31 mouse cellular contexts compared by ENCODE assay signal in genomic region chr17:34299356-34299755, GRCm38 (mm10). TPM values are rescaled to one million over a fixed set of nuclear protein-coding genes. Genes with fewer than 3 reads are reported as not detected.
DNase-seq lines count a peak whose midpoint lies in the region; ATAC-seq lines count a peak whose summit lies in the region.
"Had no signal": no experiment of that assay in that cellular context is flagged by ENCODE, and none has a peak within 500 bp of the region (broad histone marks: within the 10 kb centered on the region; RNA-seq: fewer than 3 reads in every experiment).

No protein-coding gene starts in this region.

- H3K9me3 ChIP-seq in forebrain, embryonic 14.5 days (replicated peaks; ENCODE audit: control insufficient read depth, low read length): no peaks in the 10 kb centered on the region
- H3K9me3 ChIP-seq in forebrain, embryonic 16.5 days (ENCODE audit: control insufficient read depth, low read length): no peaks in the 10 kb centered on the region
- H3K9me3 ChIP-seq in midbrain, embryonic 10.5 days (replicated peaks): no peaks in the 10 kb centered on the region
- H3K9me3 ChIP-seq in midbrain, embryonic 15.5 days: no peaks in the 10 kb centered on the region
- no peaks in the 10 kb centered on the region for H3K9me3 ChIP-seq in hindbrain, embryonic 11.5 days (ENCODE audit: control insufficient read depth, low read length)
- H3K9me3 ChIP-seq in hindbrain, embryonic 12.5 days (replicated peaks): no peaks in the 10 kb centered on the region
- H3K9me3 ChIP-seq: forebrain, embryonic 13.5 days; G1E; heart, embryonic 12.5 days; hindbrain, embryonic 10.5 days; liver, embryonic 15.5 days; megakaryocyte, embryonic 14.5 days; neural tube, embryonic 12.5 days had no signal

- H3K4me3 ChIP-seq in forebrain, embryonic 14.5 days (ENCODE audit: low read depth, low read length): no peak overlapping the region
- no peak overlapping the region for H3K4me3 ChIP-seq in forebrain, embryonic 16.5 days (replicated peaks; ENCODE audit: low read length)
- no peak overlapping the region for H3K4me3 ChIP-seq in midbrain, embryonic 10.5 days
- H3K4me3 ChIP-seq in midbrain, embryonic 15.5 days: no peak overlapping the region
- no peak overlapping the region for H3K4me3 ChIP-seq in hindbrain, embryonic 11.5 days (ENCODE audit: low read depth, low read length)
- no peak overlapping the region for H3K4me3 ChIP-seq in hindbrain, embryonic 12.5 days
- H3K4me3 ChIP-seq: forebrain, embryonic 13.5 days; heart, embryonic 12.5 days; hindbrain, embryonic 10.5 days; liver, embryonic 15.5 days; megakaryocyte, embryonic 14.5 days; neural tube, embryonic 12.5 days had no signal

- 62% methylated on average over 3 of the region's 3 CpGs for WGBS in forebrain, embryonic 14.5 days
- 50% methylated on average over 3 of the region's 3 CpGs for WGBS in forebrain, embryonic 16.5 days
- 69% methylated on average over 3 of the region's 3 CpGs for WGBS in midbrain, embryonic 10.5 days
- WGBS in midbrain, embryonic 15.5 days: 67% methylated on average over 3 of the region's 3 CpGs
- 61% methylated on average over 3 of the region's 3 CpGs for WGBS in hindbrain, embryonic 11.5 days
- WGBS in hindbrain, embryonic 12.5 days: 58% methylated on average over 3 of the region's 3 CpGs

- H3K9ac ChIP-seq in forebrain, embryonic 14.5 days (ENCODE audit: low read length): no peak overlapping the region
- H3K9ac ChIP-seq in forebrain, embryonic 16.5 days (replicated peaks; ENCODE audit: low read depth, low read length): no peak overlapping the region
- H3K9ac ChIP-seq in midbrain, embryonic 15.5 days: no peak overlapping the region
- H3K9ac ChIP-seq in hindbrain, embryonic 11.5 days (ENCODE audit: low read depth, low read length): no peak overlapping the region
- no peak overlapping the region for H3K9ac ChIP-seq in hindbrain, embryonic 12.5 days
- H3K9ac ChIP-seq: forebrain, embryonic 13.5 days; heart, embryonic 12.5 days; liver, embryonic 15.5 days; neural tube, embryonic 12.5 days had no signal

- H3K4me1 ChIP-seq in forebrain, embryonic 14.5 days (ENCODE audit: control insufficient read depth, insufficient read depth, low read length): no peaks in the 10 kb centered on the region
- peaks cover 2% of the 10 kb centered on the region; the same call in 1 of the 2 replicates for H3K4me1 ChIP-seq in forebrain, embryonic 16.5 days (replicated peaks; ENCODE audit: control insufficient read depth, insufficient read depth, low read length)
- H3K4me1 ChIP-seq in midbrain, embryonic 10.5 days: peaks cover 3% of the 10 kb centered on the region; the same call in 1 of the 2 replicates
- H3K4me1 ChIP-seq in midbrain, embryonic 15.5 days: peaks cover 3% of the 10 kb centered on the region; the same call in 1 of the 2 replicates
- H3K4me1 ChIP-seq in hindbrain, embryonic 11.5 days (replicated peaks; ENCODE audit: control insufficient read depth, insufficient read depth, low read length): no peaks in the 10 kb centered on the region
- no peaks in the 10 kb centered on the region for H3K4me1 ChIP-seq in hindbrain, embryonic 12.5 days
- H3K4me1 ChIP-seq: heart, embryonic 12.5 days; liver, embryonic 15.5 days; neural tube, embryonic 12.5 days had no signal

- no peak overlapping the region for H3K27ac ChIP-seq in forebrain, embryonic 14.5 days (ENCODE audit: low read depth, low read length)
- no peak overlapping the region for H3K27ac ChIP-seq in forebrain, embryonic 16.5 days (ENCODE audit: low read length)
- H3K27ac ChIP-seq in midbrain, embryonic 10.5 days (replicated peaks): no peak overlapping the region
- no peak overlapping the region for H3K27ac ChIP-seq in midbrain, embryonic 15.5 days
- H3K27ac ChIP-seq in hindbrain, embryonic 11.5 days (ENCODE audit: low read depth, low read length): no peak overlapping the region
- H3K27ac ChIP-seq in hindbrain, embryonic 12.5 days: no peak overlapping the region
- H3K27ac ChIP-seq: forebrain, embryonic 13.5 days; hindbrain, embryonic 10.5 days; liver, embryonic 15.5 days; neural tube, embryonic 12.5 days had no signal

- DNase-seq in forebrain, embryonic 14.5 days (ENCODE audit: low spot score): peak; percentile 14
- peak; percentile 9 for DNase-seq in midbrain, embryonic 10.5 days (ENCODE audit: low spot score)
- peak; percentile 47 for DNase-seq in CD4-positive helper T cell, adult 2 months (ENCODE audit: low read depth, low spot score)
- DNase-seq in hindbrain, embryonic 11.5 days (ENCODE audit: low spot score): no peak
- DNase-seq: adrenal gland, postnatal 25 days; cerebellum, adult 9-10 months; heart, postnatal 10 days; kidney, adult 11 months; left cerebral cortex, postnatal 4 days; liver; lung, postnatal 14 days; midbrain, embryonic 14.5 days; right cerebral cortex, postnatal 4 days had no signal

- ATAC-seq in forebrain, embryonic 14.5 days: no peak
- ATAC-seq in forebrain, embryonic 16.5 days: no peak
- ATAC-seq in midbrain, embryonic 15.5 days (replicated peaks): no peak
- peak; percentile 48 for ATAC-seq in neutrophil, adult 5-6 weeks (ENCODE audit: extremely low read depth, insufficient number of reproducible peaks, low FRiP score, poor library complexity, severe bottlenecking)
- no peak for ATAC-seq in hindbrain, embryonic 11.5 days (ENCODE audit: low FRiP score)
- ATAC-seq in hindbrain, embryonic 12.5 days (ENCODE audit: low FRiP score): no peak
- ATAC-seq: forebrain, embryonic 13.5 days had no signal

- H3K27me3 ChIP-seq in forebrain, embryonic 14.5 days (replicated peaks; ENCODE audit: control insufficient read depth, insufficient read depth, low read length): no peaks in the 10 kb centered on the region
- H3K27me3 ChIP-seq in forebrain, embryonic 16.5 days (replicated peaks; ENCODE audit: control insufficient read depth, insufficient read depth, low read length): no peaks in the 10 kb centered on the region
- 0 out of 2 replicates have a peak, but pooled peaks cover 9% of the 10 kb centered on the region for H3K27me3 ChIP-seq in midbrain, embryonic 10.5 days (ENCODE audit: low read depth, poor library complexity, severe bottlenecking)
- H3K27me3 ChIP-seq in midbrain, embryonic 15.5 days (replicated peaks): no peaks in the 10 kb centered on the region
- no peaks in the 10 kb centered on the region for H3K27me3 ChIP-seq in hindbrain, embryonic 11.5 days (ENCODE audit: control insufficient read depth, insufficient read depth, low read length)
- 0 out of 2 replicates have a peak, but pooled peaks cover 3% of the 10 kb centered on the region for H3K27me3 ChIP-seq in hindbrain, embryonic 12.5 days
- H3K27me3 ChIP-seq: forebrain, embryonic 13.5 days; neural tube, embryonic 12.5 days had no signal

- H3K4me2 ChIP-seq in forebrain, embryonic 14.5 days (ENCODE audit: low read length): no peak overlapping the region
- H3K4me2 ChIP-seq in forebrain, embryonic 16.5 days (ENCODE audit: low read length): no peak overlapping the region
- no peak overlapping the region for H3K4me2 ChIP-seq in midbrain, embryonic 15.5 days
- no peak overlapping the region for H3K4me2 ChIP-seq in hindbrain, embryonic 11.5 days (replicated peaks; ENCODE audit: low read depth, low read length)
- H3K4me2 ChIP-seq in hindbrain, embryonic 12.5 days (replicated peaks): no peak overlapping the region
- H3K4me2 ChIP-seq: forebrain, embryonic 13.5 days; heart, embryonic 12.5 days; liver, embryonic 15.5 days; neural tube, embryonic 12.5 days had no signal

- no peaks in the 10 kb centered on the region for H3K36me3 ChIP-seq in forebrain, embryonic 14.5 days (ENCODE audit: control insufficient read depth, insufficient read depth, low read length)
- H3K36me3 ChIP-seq in forebrain, embryonic 16.5 days (ENCODE audit: control insufficient read depth, insufficient read depth): no peaks in the 10 kb centered on the region
- no peaks in the 10 kb centered on the region for H3K36me3 ChIP-seq in midbrain, embryonic 10.5 days
- no peaks in the 10 kb centered on the region for H3K36me3 ChIP-seq in midbrain, embryonic 15.5 days (replicated peaks)
- no peaks in the 10 kb centered on the region for H3K36me3 ChIP-seq in hindbrain, embryonic 11.5 days (ENCODE audit: control insufficient read depth, insufficient read depth, low read length)
- H3K36me3 ChIP-seq in hindbrain, embryonic 12.5 days: no peaks in the 10 kb centered on the region
- H3K36me3 ChIP-seq: G1E; heart, embryonic 12.5 days; hindbrain, embryonic 10.5 days; liver, embryonic 15.5 days; neural tube, embryonic 12.5 days had no signal

RNA-seq across cellular contexts. Expression of gene H2-Eb1, which starts 6.3 kb away (rescaled TPM):
- polyA plus RNA-seq in forebrain, embryonic 14.5 days (2014; fragmentation: Nextera tagmentation; extraction: Ambion mirVana): 0.85 and 1.4 TPM in 2 replicates
- polyA plus RNA-seq in forebrain, embryonic 16.5 days (2015; fragmentation: Nextera tagmentation; extraction: Ambion mirVana): 0.82 and 1.0 TPM in 2 replicates
- 1.5 and 2.0 TPM in 2 replicates for polyA plus RNA-seq in midbrain, embryonic 10.5 days (2016; fragmentation: Nextera tagmentation; extraction: Ambion mirVana)
- polyA plus RNA-seq in midbrain, embryonic 15.5 days (2015; fragmentation: Nextera tagmentation; extraction: Ambion mirVana): 2.9 and 3.1 TPM in 2 replicates
- 2,076 and 2,332 TPM in 2 replicates for total RNA-seq in neutrophil, adult 5-6 weeks (2017)
- 1.3 and 2.5 TPM in 2 replicates for polyA plus RNA-seq in hindbrain, embryonic 11.5 days (2014; fragmentation: Nextera tagmentation; extraction: Ambion mirVana)
- polyA plus RNA-seq in hindbrain, embryonic 12.5 days (2016; fragmentation: Nextera tagmentation; extraction: Ambion mirVana): 1.5 and 1.7 TPM in 2 replicates
- total RNA-seq: G1E had no signal
- polyA plus RNA-seq: G1E had no signal

RNA-seq across cellular contexts. Expression of gene H2-Aa, which starts 11.7 kb away (rescaled TPM):
- polyA plus RNA-seq in forebrain, embryonic 14.5 days (2014; fragmentation: Nextera tagmentation; extraction: Ambion mirVana): 0.25 and 0.27 TPM in 2 replicates
- polyA plus RNA-seq in forebrain, embryonic 16.5 days (2015; fragmentation: Nextera tagmentation; extraction: Ambion mirVana): not detected in 2 replicates
- polyA plus RNA-seq in midbrain, embryonic 10.5 days (2016; fragmentation: Nextera tagmentation; extraction: Ambion mirVana): not detected in 2 replicates
- 0.30 and 0.61 TPM in 2 replicates for polyA plus RNA-seq in midbrain, embryonic 15.5 days (2015; fragmentation: Nextera tagmentation; extraction: Ambion mirVana)
- 2,237 and 2,269 TPM in 2 replicates for total RNA-seq in neutrophil, adult 5-6 weeks (2017)
- not detected in 2 replicates for polyA plus RNA-seq in hindbrain, embryonic 11.5 days (2014; fragmentation: Nextera tagmentation; extraction: Ambion mirVana)
- polyA plus RNA-seq in hindbrain, embryonic 12.5 days (2016; fragmentation: Nextera tagmentation; extraction: Ambion mirVana): 0.19 TPM in 1 of 2 replicates, not detected in the other
- total RNA-seq: G1E had no signal
- polyA plus RNA-seq: G1E; hindbrain, embryonic 10.5 days had no signal

RNA-seq across cellular contexts. Expression of gene H2-Eb2, which starts 26.1 kb away (rescaled TPM):
- polyA plus RNA-seq in forebrain, embryonic 14.5 days (2014; fragmentation: Nextera tagmentation; extraction: Ambion mirVana): not detected in 2 replicates
- not detected in 2 replicates for polyA plus RNA-seq in forebrain, embryonic 16.5 days (2015; fragmentation: Nextera tagmentation; extraction: Ambion mirVana)
- not detected in 2 replicates for polyA plus RNA-seq in midbrain, embryonic 10.5 days (2016; fragmentation: Nextera tagmentation; extraction: Ambion mirVana)
- 0.08 and 0.19 TPM in 2 replicates for polyA plus RNA-seq in midbrain, embryonic 15.5 days (2015; fragmentation: Nextera tagmentation; extraction: Ambion mirVana)
- total RNA-seq in neutrophil, adult 5-6 weeks (2017): 52.6 and 54.0 TPM in 2 replicates
- not detected in 2 replicates for polyA plus RNA-seq in hindbrain, embryonic 11.5 days (2014; fragmentation: Nextera tagmentation; extraction: Ambion mirVana)
- 0.06 TPM in 1 of 2 replicates, not detected in the other for polyA plus RNA-seq in hindbrain, embryonic 12.5 days (2016; fragmentation: Nextera tagmentation; extraction: Ambion mirVana)
- total RNA-seq: adrenal gland, postnatal 25 days; gastrocnemius, adult 8-10 months; granulocyte monocyte progenitor cell, adult 5-6 weeks; heart, postnatal 10 days; layer of hippocampus, postnatal 10 days; left cerebral cortex, adult 8-10 months; left cerebral cortex, postnatal 4 days had no signal
- polyA plus RNA-seq: embryonic facial prominence, embryonic 14.5 days; forebrain, embryonic 13.5 days; G1E; heart, embryonic 12.5 days; hindbrain, embryonic 10.5 days; liver, embryonic 15.5 days; midbrain, embryonic 14.5 days; neural tube, embryonic 12.5 days; stomach, embryonic 14.5 days had no signal

RNA-seq across cellular contexts. Expression of gene H2-Ab1, which starts 41.9 kb away (rescaled TPM):
- 1.4 and 2.1 TPM in 2 replicates for polyA plus RNA-seq in forebrain, embryonic 14.5 days (2014; fragmentation: Nextera tagmentation; extraction: Ambion mirVana)
- 0.53 and 0.95 TPM in 2 replicates for polyA plus RNA-seq in forebrain, embryonic 16.5 days (2015; fragmentation: Nextera tagmentation; extraction: Ambion mirVana)
- 8.3 and 11.1 TPM in 2 replicates for polyA plus RNA-seq in midbrain, embryonic 10.5 days (2016; fragmentation: Nextera tagmentation; extraction: Ambion mirVana)
- polyA plus RNA-seq in midbrain, embryonic 15.5 days (2015; fragmentation: Nextera tagmentation; extraction: Ambion mirVana): 1.4 and 2.3 TPM in 2 replicates
- total RNA-seq in neutrophil, adult 5-6 weeks (2017): 2,894 and 2,999 TPM in 2 replicates
- 2.4 and 3.1 TPM in 2 replicates for polyA plus RNA-seq in hindbrain, embryonic 11.5 days (2014; fragmentation: Nextera tagmentation; extraction: Ambion mirVana)
- 1.5 and 1.7 TPM in 2 replicates for polyA plus RNA-seq in hindbrain, embryonic 12.5 days (2016; fragmentation: Nextera tagmentation; extraction: Ambion mirVana)

RNA-seq across cellular contexts. Expression of gene Btnl2, which starts 55.3 kb away (rescaled TPM):
- polyA plus RNA-seq in forebrain, embryonic 14.5 days (2014; fragmentation: Nextera tagmentation; extraction: Ambion mirVana): not detected in 2 replicates
- polyA plus RNA-seq in forebrain, embryonic 16.5 days (2015; fragmentation: Nextera tagmentation; extraction: Ambion mirVana): not detected in 2 replicates
- 0.04 TPM in 1 of 2 replicates, not detected in the other for polyA plus RNA-seq in midbrain, embryonic 10.5 days (2016; fragmentation: Nextera tagmentation; extraction: Ambion mirVana)
- polyA plus RNA-seq in midbrain, embryonic 15.5 days (2015; fragmentation: Nextera tagmentation; extraction: Ambion mirVana): not detected in 2 replicates
- total RNA-seq in neutrophil, adult 5-6 weeks (2017): 10.9 and 11.9 TPM in 2 replicates
- polyA plus RNA-seq in hindbrain, embryonic 11.5 days (2014; fragmentation: Nextera tagmentation; extraction: Ambion mirVana): 0.13 TPM in 1 of 2 replicates, not detected in the other
- not detected in 2 replicates for polyA plus RNA-seq in hindbrain, embryonic 12.5 days (2016; fragmentation: Nextera tagmentation; extraction: Ambion mirVana)
- total RNA-seq: granulocyte monocyte progenitor cell, adult 5-6 weeks had no signal
- polyA plus RNA-seq: embryonic facial prominence, embryonic 14.5 days; forebrain, embryonic 13.5 days; G1E; hindbrain, embryonic 10.5 days; kidney, embryonic 16.5 days; midbrain, embryonic 14.5 days; neural tube, embryonic 12.5 days had no signal
